Mouse (Mus musculus) cortical plate, adult 2 months (tissue): ENCODE data around the gene Cd86.

Experiments
- CTCF ChIP-seq: fragments of 200-500 bp; IDR thresholded peaks from 2 replicates; pipeline ENCODE4 v1.5.1; 2011; ENCODE audit warnings: mild to moderate bottlenecking, control low read depth, low read length; ENCODE audit not compliant: insufficient read depth; ENCODE audit errors: extremely low read depth
- POLR2A ChIP-seq: fragments of 200-500 bp; IDR thresholded peaks from 2 replicates; pipeline ENCODE4 v1.6.1; 2011; ENCODE audit warnings: mild to moderate bottlenecking, low read length, control low read depth; ENCODE audit not compliant: insufficient read depth; ENCODE audit errors: extremely low read depth

DNA sequence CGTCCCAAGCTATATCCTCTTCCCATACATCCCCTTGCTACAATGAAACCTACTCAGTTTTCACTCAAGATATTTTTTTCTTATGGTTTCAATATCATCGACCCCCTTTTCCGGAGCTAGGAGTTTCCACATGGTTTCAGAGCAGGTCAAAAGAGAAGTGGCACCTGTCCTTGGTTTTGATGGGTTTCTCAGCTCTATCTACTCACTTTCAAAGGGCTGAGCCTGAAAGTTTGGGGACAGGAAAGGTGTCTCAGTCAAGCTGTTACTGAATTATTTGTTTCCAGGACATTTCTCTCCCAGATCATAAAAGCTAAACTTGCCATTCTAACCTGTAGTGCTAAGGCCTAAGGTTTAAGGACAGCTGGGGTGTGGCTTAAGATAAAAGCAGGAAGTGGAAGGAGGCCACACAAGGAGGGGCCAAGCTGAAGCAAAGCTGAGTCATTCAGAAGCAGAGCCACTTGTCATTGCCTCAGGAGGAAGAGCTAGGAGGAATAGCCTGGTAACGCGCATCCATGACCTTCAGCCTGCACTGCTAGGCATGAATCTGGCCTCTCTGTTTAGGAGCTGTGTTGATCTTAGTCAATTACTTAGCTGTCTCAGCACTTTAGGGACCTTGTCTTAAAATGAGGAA lies 39.2 kb downstream of the Cd86 start:
- TF ChIP-seq POLR2A (no peak), CTCF (no peak)
